Mouse (Mus musculus) intestine, embryonic 15.5 days (tissue): ENCODE results near the gene Gadd45g. TPM values are rescaled to one million over a fixed set of nuclear protein-coding genes. Genes with fewer than 3 reads are reported as not detected.
A peak's percentile ranks its signal among the peaks of the same experiment; 100 is the strongest.

ENCODE experiments used
- ATAC-seq: fragments of 200-750 bp; cut with Nextera tagmentation; 2 replicates; pipeline ENCODE4 v1.8.0; 2017; ENCODE audit warnings: moderate TSS enrichment, moderate library complexity
- H3K27ac ChIP-seq: fragments of 300-500 bp; sonication (generic); 2 replicates; pipeline ENCODE4 v1.5.1; 2015; ENCODE audit warnings: mild to moderate bottlenecking, inconsistent platforms
- H3K27me3 ChIP-seq: fragments of 300-500 bp; sonication (generic); replicated peaks from 2 replicates; pipeline ENCODE4 v1.6.1; 2015; ENCODE audit warnings: inconsistent platforms
- H3K36me3 ChIP-seq: fragments of 300-500 bp; sonication (generic); 2 replicates; pipeline ENCODE4 v1.6.1; 2015; ENCODE audit warnings: inconsistent platforms
- H3K4me1 ChIP-seq: fragments of 300-500 bp; sonication (generic); replicated peaks from 2 replicates; pipeline ENCODE4 v1.6.1; 2015; ENCODE audit warnings: inconsistent platforms
- H3K4me2 ChIP-seq: fragments of 300-500 bp; sonication (generic); replicated peaks from 2 replicates; pipeline ENCODE4 v1.6.1; 2015; ENCODE audit warnings: mild to moderate bottlenecking, inconsistent platforms
- H3K4me3 ChIP-seq: fragments of 300-500 bp; sonication (generic); replicated peaks from 2 replicates; pipeline ENCODE4 v1.5.1; 2015; ENCODE audit warnings: inconsistent platforms
- H3K9ac ChIP-seq: fragments of 300-500 bp; sonication (generic); 2 replicates; pipeline ENCODE4 v1.6.1; 2015; ENCODE audit warnings: inconsistent platforms
- H3K9me3 ChIP-seq: fragments of 300-500 bp; sonication (generic); 2 replicates; pipeline ENCODE4 v1.6.1; 2016; ENCODE audit warnings: inconsistent platforms
- WGBS: fragments of 180-500 bp; shearing (Covaris S2); methylation state at CpG from one replicate; pipeline ENCODE4 v1.1.7; 2015; 5-methylcytosine and 5-hydroxymethylcytosine counted together
- polyA plus RNA-seq: library from polyadenylated mRNA; unstranded; fragments of >200 nt; fragmentation: Nextera tagmentation; extraction: Ambion mirVana; gene quantifications from 2 replicates; pipeline ENCODE4 v1.2.1, GENCODE M21; 2015

The Gadd45g gene
- polyA plus RNA-seq, 1 experiment from 2014 or later = 35.4 TPM

GRCm38 (mm10) chr13:51839250-51840026 is 7.0 kb upstream of the Gadd45g start:
- H3K4me2 ChIP-seq = no peak overlapping the region
- peaks cover 12% of the 10 kb centered on the region for H3K4me1 ChIP-seq
- no peak overlapping the region for H3K27ac ChIP-seq
- H3K9me3 ChIP-seq = no peaks in the 10 kb centered on the region
- ATAC-seq = no peak; the same call in 1 of the 2 replicates
- H3K36me3 ChIP-seq = no peaks in the 10 kb centered on the region
- no peak overlapping the region for H3K4me3 ChIP-seq
- peaks cover 9% of the 10 kb centered on the region; the same call in 1 of the 2 replicates for H3K27me3 ChIP-seq
- H3K9ac ChIP-seq = no peak overlapping the region
- 17% methylated on average over 8 of the region's 8 CpGs for WGBS

- H3K36me3 ChIP-seq = no peaks in the 10 kb centered on the region
- peaks cover 9% of the 10 kb centered on the region; the same call in 1 of the 2 replicates for H3K27me3 ChIP-seq
- no peak overlapping the region for H3K4me3 ChIP-seq
- H3K9me3 ChIP-seq = no peaks in the 10 kb centered on the region
- no peak for ATAC-seq
- peaks cover 17% of the 10 kb centered on the region for H3K4me1 ChIP-seq
- H3K4me2 ChIP-seq = no peak overlapping the region
- no peak overlapping the region for H3K27ac ChIP-seq
- H3K9ac ChIP-seq = no peak overlapping the region
- WGBS = 48% methylated on average over 6 of the region's 6 CpGs
Observed at GRCm38 (mm10) chr13:51840702-51841101, 5.8 kb upstream of the Gadd45g start.

GRCm38 (mm10) chr13:51841541-51842115 is 4.8 kb upstream of the Gadd45g start:
- H3K9ac ChIP-seq = no peak overlapping the region
- H3K4me2 ChIP-seq = no peak overlapping the region
- WGBS = 43% methylated on average over 12 of the region's 12 CpGs
- H3K4me3 ChIP-seq = no peak overlapping the region
- no peaks in the 10 kb centered on the region for H3K36me3 ChIP-seq
- no peaks in the 10 kb centered on the region for H3K9me3 ChIP-seq
- ATAC-seq = no peak
- no peak overlapping the region for H3K27ac ChIP-seq
- peaks cover 9% of the 10 kb centered on the region; the same call in 1 of the 2 replicates for H3K27me3 ChIP-seq
- peaks cover 17% of the 10 kb centered on the region for H3K4me1 ChIP-seq

DNA sequence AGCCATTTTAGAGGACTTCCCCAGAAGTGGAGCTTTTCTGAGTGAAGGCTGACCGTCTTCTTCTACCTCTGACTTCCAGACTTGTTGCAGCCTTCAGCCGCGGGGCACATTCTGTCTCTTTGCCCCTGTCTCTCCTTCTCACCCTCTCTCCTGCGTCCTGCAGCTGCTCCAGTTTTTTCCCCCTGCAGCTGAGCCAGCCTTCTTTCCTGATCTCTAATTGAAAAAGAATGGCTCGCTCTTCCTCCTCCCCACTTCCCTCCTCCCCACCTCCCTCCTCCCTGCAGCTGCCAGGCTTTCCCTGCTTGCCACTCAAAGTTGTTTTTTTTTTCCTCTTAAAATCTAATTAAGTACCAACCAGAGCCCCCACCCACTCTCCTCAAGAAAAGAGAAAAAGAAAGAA is 4.3 kb upstream of the Gadd45g start:
- H3K27me3 ChIP-seq = peaks cover 9% of the 10 kb centered on the region; the same call in 1 of the 2 replicates
- H3K36me3 ChIP-seq = no peaks in the 10 kb centered on the region
- no peak overlapping the region for H3K4me3 ChIP-seq
- H3K9me3 ChIP-seq = no peaks in the 10 kb centered on the region
- ATAC-seq = no peak
- peak overlapping the region; percentile 26; the same call in 1 of the 2 replicates for H3K9ac ChIP-seq
- H3K4me1 ChIP-seq = peaks cover 19% of the 10 kb centered on the region
- H3K4me2 ChIP-seq = peak overlapping the region; percentile 46; the same call in 1 of the 2 replicates
- no peak overlapping the region for H3K27ac ChIP-seq
- 36% methylated on average over 5 of the region's 5 CpGs for WGBS

- H3K27me3 ChIP-seq = peaks cover 9% of the 10 kb centered on the region; the same call in 1 of the 2 replicates
- H3K4me3 ChIP-seq = no peak overlapping the region; the same call in 1 of the 2 replicates
- peaks cover 19% of the 10 kb centered on the region for H3K4me1 ChIP-seq
- WGBS = 30% methylated on average over 12 of the region's 12 CpGs
- H3K27ac ChIP-seq = no peak overlapping the region
- H3K36me3 ChIP-seq = no peaks in the 10 kb centered on the region
- peak overlapping the region; percentile 46 for H3K4me2 ChIP-seq
- H3K9me3 ChIP-seq = no peaks in the 10 kb centered on the region
- H3K9ac ChIP-seq = peak overlapping the region; percentile 26; the same call in 1 of the 2 replicates
- no peak for ATAC-seq
Observed at GRCm38 (mm10) chr13:51842773-51843172, 3.7 kb upstream of the Gadd45g start.

DNA sequence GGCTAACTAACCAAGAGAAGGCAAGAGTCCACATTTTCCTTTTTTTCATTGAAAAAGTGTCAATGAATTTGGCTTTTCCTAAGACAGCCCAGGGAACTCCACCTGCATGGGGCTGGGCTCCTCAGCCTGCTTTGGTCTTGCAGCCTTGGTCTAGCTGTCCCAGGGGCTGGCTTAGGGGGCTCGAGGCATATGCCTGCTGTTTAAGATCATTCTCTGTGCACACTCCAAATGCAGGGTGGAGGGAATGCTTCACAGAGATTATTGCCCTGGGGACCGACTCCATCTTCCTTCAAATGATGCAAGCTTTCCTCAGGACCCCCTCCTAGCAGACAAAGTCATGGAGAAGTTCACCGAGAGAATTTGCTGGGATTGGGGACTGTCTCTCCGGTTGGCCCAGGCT is 3.2 kb upstream of the Gadd45g start:
- Histone ChIP-seq H3K4me2 (no peak overlapping the region), H3K27me3 (peaks cover 9% of the 10 kb centered on the region; the same call in 1 of the 2 replicates), H3K4me3 (no peak overlapping the region), H3K36me3 (no peaks in the 10 kb centered on the region), H3K27ac (no peak overlapping the region), H3K4me1 (peaks cover 25% of the 10 kb centered on the region), H3K9me3 (no peaks in the 10 kb centered on the region), H3K9ac (no peak overlapping the region)
- 75% methylated on average over 4 of the region's 4 CpGs for WGBS
- no peak for ATAC-seq

GRCm38 (mm10) chr13:51844118-51844517 is 2.4 kb upstream of the Gadd45g start:
- WGBS = 80% methylated on average over 10 of the region's 10 CpGs
- peaks cover 32% of the 10 kb centered on the region for H3K4me1 ChIP-seq

GRCm38 (mm10) chr13:51844661-51845060 is 1.8 kb upstream of the Gadd45g start:
- Histone ChIP-seq H3K36me3 (no peaks in the 10 kb centered on the region), H3K9ac (no peak overlapping the region), H3K27me3 (peaks cover 9% of the 10 kb centered on the region; the same call in 1 of the 2 replicates), H3K4me3 (no peak overlapping the region), H3K4me1 (peaks cover 38% of the 10 kb centered on the region), H3K4me2 (peak overlapping the region; percentile 97; the same call in 1 of the 2 replicates), H3K27ac (no peak overlapping the region), H3K9me3 (no peaks in the 10 kb centered on the region)
- no peak for ATAC-seq
- WGBS = 15% methylated on average over 10 of the region's 10 CpGs

More at GRCm38 (mm10) chr13:51844118-51844517, 2.4 kb upstream of the Gadd45g start:
- Histone ChIP-seq H3K27me3 (peaks cover 9% of the 10 kb centered on the region; the same call in 1 of the 2 replicates), H3K36me3 (no peaks in the 10 kb centered on the region), H3K9ac (no peak overlapping the region), H3K4me3 (no peak overlapping the region), H3K4me2 (no peak overlapping the region), H3K9me3 (no peaks in the 10 kb centered on the region), H3K27ac (no peak overlapping the region)
- no peak for ATAC-seq

DNA sequence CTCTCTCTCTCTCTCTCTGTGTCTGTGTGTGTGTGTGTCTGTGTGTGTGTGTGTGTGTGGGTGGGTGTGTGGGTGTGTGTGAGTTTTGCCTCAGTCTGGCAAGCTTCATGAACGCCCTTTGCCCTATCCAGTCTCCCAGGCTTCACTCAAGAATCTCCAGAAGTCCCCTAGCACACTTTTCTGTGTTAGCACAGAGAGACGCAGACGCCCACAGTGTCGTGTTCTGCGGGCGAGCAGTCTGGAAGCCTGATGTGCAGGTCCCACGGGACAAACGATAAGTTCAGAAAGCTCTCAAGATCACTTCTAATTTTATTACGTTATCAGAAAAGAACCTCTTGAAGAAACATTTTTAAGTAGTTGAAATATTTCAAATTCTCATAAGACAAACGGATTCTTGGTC is 1.4 kb upstream of the Gadd45g start:
- Histone ChIP-seq H3K9ac (peak overlapping the region; percentile 65; the same call in 1 of the 2 replicates), H3K4me1 (peaks cover 40% of the 10 kb centered on the region), H3K27ac (0 out of 2 replicates have a peak overlapping the region, but pooled peaks have one; percentile 87), H3K27me3 (peaks cover 9% of the 10 kb centered on the region; the same call in 1 of the 2 replicates), H3K4me2 (peak overlapping the region; percentile 97), H3K4me3 (peak overlapping the region; percentile 65), H3K9me3 (no peaks in the 10 kb centered on the region), H3K36me3 (no peaks in the 10 kb centered on the region)
- 10% methylated on average over 10 of the region's 10 CpGs for WGBS
- ATAC-seq = no peak

DNA sequence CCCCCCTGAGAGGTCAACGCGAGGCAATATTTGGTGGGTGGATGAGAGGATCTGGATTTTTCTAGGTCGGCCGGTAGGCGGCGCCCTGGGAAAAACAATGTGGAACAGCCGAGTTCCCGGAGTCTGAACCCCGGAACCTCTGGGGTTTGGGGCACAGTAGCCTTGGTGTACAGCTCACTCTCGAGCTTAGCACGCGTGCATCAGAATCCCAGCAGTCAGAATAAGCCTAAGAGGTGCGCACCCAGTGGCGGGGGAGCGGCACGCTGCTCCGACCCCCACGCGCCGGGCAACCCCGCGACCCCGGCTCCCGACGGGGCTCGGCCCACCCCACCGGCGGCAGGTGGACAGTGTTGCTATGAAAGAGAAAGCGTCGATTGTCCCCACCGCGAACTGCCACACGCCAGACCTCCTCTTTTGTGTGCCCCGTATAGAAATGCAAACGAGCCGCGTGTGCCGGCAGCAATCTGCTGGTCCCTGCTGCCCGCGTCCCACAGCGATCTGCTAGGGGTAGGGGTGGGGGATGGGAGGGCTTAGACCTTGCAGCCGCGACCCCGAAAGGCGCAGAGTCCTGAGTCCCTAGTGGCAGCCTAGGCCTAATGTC is 787 bp upstream of the Gadd45g start:
- no peaks in the 10 kb centered on the region for H3K36me3 ChIP-seq
- no peaks in the 10 kb centered on the region for H3K9me3 ChIP-seq
- H3K4me3 ChIP-seq = peak overlapping the region; percentile 65
- H3K4me2 ChIP-seq = peak overlapping the region; percentile 97
- peaks cover 7% of the 10 kb centered on the region; the same call in 1 of the 2 replicates for H3K27me3 ChIP-seq
- under 1% methylated on average over 45 of the region's 45 CpGs for WGBS
- peak overlapping the region; percentile 87 for H3K27ac ChIP-seq
- H3K4me1 ChIP-seq = peaks cover 40% of the 10 kb centered on the region
- peak overlapping the region; percentile 65 for H3K9ac ChIP-seq
- ATAC-seq = peak; percentile 48

- no peaks in the 10 kb centered on the region for H3K9me3 ChIP-seq
- ATAC-seq = peak; percentile 14
- peak overlapping the region; percentile 84 for H3K27ac ChIP-seq
- H3K36me3 ChIP-seq = no peaks in the 10 kb centered on the region
- peaks cover 36% of the 10 kb centered on the region for H3K4me1 ChIP-seq
- H3K27me3 ChIP-seq = peaks cover 5% of the 10 kb centered on the region; the same call in 1 of the 2 replicates
- peak overlapping the region; percentile 68 for H3K9ac ChIP-seq
- peak overlapping the region; percentile 65 for H3K4me3 ChIP-seq
- WGBS = under 1% methylated on average over 63 of the region's 63 CpGs
- H3K4me2 ChIP-seq = peak overlapping the region; percentile 97
Observed at GRCm38 (mm10) chr13:51846868-51847793, 653 bp downstream of the Gadd45g start.
